Mouse (Mus musculus): ENCODE results near the gene Tut7. TPM values are rescaled to one million over a fixed set of nuclear protein-coding genes. Genes with fewer than 3 reads are reported as not detected.
A peak's percentile ranks its signal among the peaks of the same experiment; 100 is the strongest.

Tut7 gene
- polyA plus RNA-seq, 1 experiment from 2014 or later: 35.0 TPM

DNA sequence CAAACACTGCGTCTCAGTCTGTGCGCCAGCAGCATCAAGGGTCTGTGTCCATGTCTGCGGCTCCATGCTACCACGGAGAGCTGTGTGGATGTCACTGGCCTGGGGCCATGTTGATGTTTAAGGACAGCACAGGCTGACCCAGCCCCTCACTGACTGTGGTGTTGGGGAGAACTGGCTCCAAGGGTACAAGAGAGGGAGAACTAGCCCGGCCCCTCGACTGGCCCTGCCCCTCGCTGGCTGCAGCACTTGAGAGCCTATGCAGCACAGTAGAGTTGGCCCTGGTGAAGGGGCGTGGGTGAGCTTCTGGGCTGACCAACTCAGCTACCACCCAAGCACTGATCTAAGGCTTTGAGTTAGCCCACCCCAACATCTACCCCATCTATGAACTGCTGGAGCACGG lies 16.4 kb upstream of the Tut7 start:
- Histone ChIP-seq H3K4me2 (ENCODE audit: low read length) (no peak overlapping the region), H3K9ac (ENCODE audit: low read length) (no peak overlapping the region), H3K27me3 (ENCODE audit: control insufficient read depth, insufficient read depth, low read length) (no peaks in the 10 kb centered on the region), H3K27ac (replicated peaks in 1 of 2; ENCODE audit: control insufficient read depth in 1 of 2, insufficient read depth in 1 of 2, low read depth in 2 of 2, low read length in 2 of 2) (no peak overlapping the region), H3K9me3 (ENCODE audit: control insufficient read depth, low read length) (no peaks in the 10 kb centered on the region), H3K36me3 (ENCODE audit: control insufficient read depth, insufficient read depth, low read length) (no peaks in the 10 kb centered on the region), H3K4me3 (ENCODE audit: control insufficient read depth in 1 of 2, insufficient read depth in 1 of 2, low read depth in 1 of 2, low read length in 2 of 2) (no peak overlapping the region), H3K4me1 (ENCODE audit: control insufficient read depth in 2 of 2, insufficient read depth in 2 of 2, low read length in 2 of 2) (peaks cover 0 to 3% of the 10 kb centered on the region in 2 experiments; a peak in 3 of 4 replicates)
- 82% methylated on average over 9 of the region's 9 CpGs for WGBS
- ATAC-seq (ENCODE audit: insufficient number of reproducible peaks, insufficient read depth, low FRiP score, low read depth): no peak

DNA sequence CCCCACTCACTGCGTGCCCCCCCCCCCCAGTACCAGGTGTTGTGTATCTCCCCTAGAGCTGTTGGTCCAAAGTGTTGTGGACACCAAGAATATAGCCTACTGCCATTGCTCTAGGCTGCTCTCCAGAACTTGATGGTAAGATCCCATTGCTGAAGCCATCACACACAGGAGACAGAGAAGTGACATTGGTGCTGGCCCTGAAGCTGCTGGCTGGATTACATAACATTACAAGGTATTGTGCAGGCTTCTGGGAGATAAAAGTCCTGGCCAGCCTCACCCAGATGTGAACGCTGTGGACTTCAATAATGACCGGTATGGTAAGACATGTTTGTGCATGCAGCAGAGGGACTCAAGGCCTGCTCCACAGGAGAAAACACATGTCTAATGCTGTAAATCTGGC lies 15.5 kb upstream of the Tut7 start:
- Histone ChIP-seq H3K4me1 (ENCODE audit: control insufficient read depth in 2 of 2, insufficient read depth in 2 of 2, low read length in 2 of 2) (peaks cover 0 to 3% of the 10 kb centered on the region in 2 experiments; a peak in 3 of 4 replicates), H3K36me3 (ENCODE audit: control insufficient read depth, insufficient read depth, low read length) (no peaks in the 10 kb centered on the region), H3K4me2 (ENCODE audit: low read length) (no peak overlapping the region), H3K9ac (ENCODE audit: low read length) (no peak overlapping the region), H3K9me3 (ENCODE audit: control insufficient read depth, low read length) (no peaks in the 10 kb centered on the region), H3K27me3 (ENCODE audit: control insufficient read depth, insufficient read depth, low read length) (no peaks in the 10 kb centered on the region), H3K27ac (replicated peaks in 1 of 2; ENCODE audit: control insufficient read depth in 1 of 2, insufficient read depth in 1 of 2, low read depth in 2 of 2, low read length in 2 of 2) (no peak overlapping the region), H3K4me3 (ENCODE audit: control insufficient read depth in 1 of 2, insufficient read depth in 1 of 2, low read depth in 1 of 2, low read length in 2 of 2) (no peak overlapping the region)
- 88% methylated on average over 3 of the region's 3 CpGs for WGBS
- ATAC-seq (ENCODE audit: insufficient number of reproducible peaks, insufficient read depth, low FRiP score, low read depth): no peak

DNA sequence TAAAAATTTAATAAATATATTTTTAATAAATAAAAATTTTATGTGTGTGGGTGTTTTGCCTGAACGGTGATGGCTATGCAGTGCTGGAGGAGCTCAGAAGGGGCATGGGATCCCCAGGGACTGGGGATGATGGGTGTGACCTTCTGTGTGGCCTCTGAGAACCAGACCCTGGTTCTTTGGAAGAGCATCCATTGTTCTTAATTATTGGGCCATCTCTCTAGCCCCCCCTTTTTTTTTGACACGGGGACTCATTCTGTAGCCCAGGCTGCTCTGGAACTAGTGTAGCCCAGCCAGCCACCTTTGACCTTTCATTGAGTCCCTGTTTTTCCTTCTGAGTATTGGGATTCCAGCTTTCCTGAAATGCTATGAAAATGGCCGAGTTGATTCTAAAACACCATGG lies 13.9 kb upstream of the Tut7 start:
- H3K36me3 ChIP-seq (ENCODE audit: control insufficient read depth, insufficient read depth, low read length): no peaks in the 10 kb centered on the region
- no peaks in the 10 kb centered on the region; a peak in 1 of 4 replicates for H3K4me1 ChIP-seq (ENCODE audit: control insufficient read depth in 2 of 2, insufficient read depth in 2 of 2, low read length in 2 of 2)
- no peak overlapping the region for H3K4me3 ChIP-seq (ENCODE audit: control insufficient read depth in 1 of 2, insufficient read depth in 1 of 2, low read depth in 1 of 2, low read length in 2 of 2)
- no peak overlapping the region for H3K27ac ChIP-seq (replicated peaks in 1 of 2; ENCODE audit: control insufficient read depth in 1 of 2, insufficient read depth in 1 of 2, low read depth in 2 of 2, low read length in 2 of 2)
- ATAC-seq (ENCODE audit: insufficient number of reproducible peaks, insufficient read depth, low FRiP score, low read depth): no peak
- WGBS: 73% methylated on average over 3 of the region's 3 CpGs
- H3K4me2 ChIP-seq (ENCODE audit: low read length): no peak overlapping the region
- H3K27me3 ChIP-seq (ENCODE audit: control insufficient read depth, insufficient read depth, low read length): no peaks in the 10 kb centered on the region
- no peak overlapping the region for H3K9ac ChIP-seq (ENCODE audit: low read length)
- no peaks in the 10 kb centered on the region for H3K9me3 ChIP-seq (ENCODE audit: control insufficient read depth, low read length)

DNA sequence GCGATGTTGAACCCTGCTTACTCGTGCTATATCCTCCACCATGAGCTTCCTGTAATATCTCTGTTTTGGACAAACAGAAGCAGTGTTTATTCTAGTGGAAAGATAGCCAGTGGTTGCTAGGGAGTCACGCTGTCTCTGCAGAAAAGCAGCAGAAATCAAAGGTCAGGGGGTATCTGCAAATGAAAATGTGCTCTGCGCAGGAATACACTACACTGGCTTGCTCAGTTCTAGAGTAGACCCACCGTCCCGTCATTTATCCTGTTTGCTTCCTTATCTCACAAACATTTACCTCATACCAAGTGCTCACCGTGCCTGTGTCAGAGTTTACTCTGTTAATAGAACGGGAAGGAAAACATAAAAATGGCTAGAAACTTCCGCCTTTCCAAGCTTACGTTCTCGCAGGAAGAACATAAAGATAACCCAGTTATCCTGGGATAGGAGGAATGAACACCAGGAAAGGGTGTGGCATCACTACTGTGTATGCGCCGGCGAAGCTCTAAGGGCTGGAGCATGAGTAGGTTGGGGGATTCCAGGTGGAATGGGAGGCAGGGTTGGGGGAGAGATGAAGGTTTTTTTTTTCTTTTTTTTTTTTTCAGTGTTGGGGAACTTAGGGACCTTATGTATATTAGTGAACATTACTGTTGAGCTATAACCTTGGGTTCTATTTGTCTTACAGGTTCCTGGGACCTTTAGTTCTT lies 13.3 kb upstream of the Tut7 start:
- ATAC-seq (ENCODE audit: insufficient number of reproducible peaks, insufficient read depth, low FRiP score, low read depth): no peak; the same call in 1 of the 2 replicates

DNA sequence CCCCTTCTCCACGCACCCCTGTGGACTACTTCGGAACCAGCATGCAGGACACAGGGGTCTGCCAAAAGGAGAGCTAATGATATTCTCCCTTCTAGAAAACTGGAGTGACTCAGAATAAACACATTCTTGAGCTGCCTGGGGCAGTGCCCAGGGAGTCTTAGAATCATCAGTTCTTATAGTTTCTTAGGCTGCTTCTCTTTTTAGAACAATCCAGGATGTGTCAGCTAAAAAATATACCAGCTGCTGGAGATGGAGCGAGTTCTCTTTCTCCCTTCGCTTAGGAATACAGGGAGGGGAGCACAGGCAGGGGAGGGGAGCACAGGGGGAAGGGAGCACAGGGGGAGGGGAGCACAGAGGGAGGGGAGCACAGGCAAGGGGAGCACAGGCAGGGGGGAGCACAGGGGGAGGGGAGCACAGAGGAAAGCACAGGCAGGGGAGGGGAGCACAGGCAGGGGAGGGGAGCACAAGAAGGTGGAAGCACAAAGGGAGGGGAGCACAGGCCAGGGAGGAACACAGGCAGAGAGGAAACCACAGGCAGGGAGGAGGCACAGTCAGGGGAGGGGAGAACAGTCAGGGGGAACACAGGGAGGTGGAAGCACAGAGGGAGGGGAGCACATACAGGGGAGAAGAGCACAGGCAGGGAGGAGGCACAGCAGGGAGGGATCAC lies 12.0 kb upstream of the Tut7 start:
- WGBS: 49% methylated on average over 4 of the region's 4 CpGs
- ATAC-seq (ENCODE audit: insufficient number of reproducible peaks, insufficient read depth, low FRiP score, low read depth): peak; percentile 19; the same call in 1 of the 2 replicates
- H3K9ac ChIP-seq (ENCODE audit: low read length): no peak overlapping the region
- no peaks in the 10 kb centered on the region for H3K27me3 ChIP-seq (ENCODE audit: control insufficient read depth, insufficient read depth, low read length)
- H3K4me2 ChIP-seq (ENCODE audit: low read length): no peak overlapping the region
- no peaks in the 10 kb centered on the region for H3K9me3 ChIP-seq (ENCODE audit: control insufficient read depth, low read length)
- no peak overlapping the region for H3K4me3 ChIP-seq (ENCODE audit: control insufficient read depth in 1 of 2, insufficient read depth in 1 of 2, low read depth in 1 of 2, low read length in 2 of 2)
- H3K36me3 ChIP-seq (ENCODE audit: control insufficient read depth, insufficient read depth, low read length): no peaks in the 10 kb centered on the region
- H3K27ac ChIP-seq (replicated peaks in 1 of 2; ENCODE audit: control insufficient read depth in 1 of 2, insufficient read depth in 1 of 2, low read depth in 2 of 2, low read length in 2 of 2): peak overlapping the region in 1 of 2 experiments; percentile 0; a peak in 1 of 4 replicates
- no peaks in the 10 kb centered on the region; a peak in 1 of 4 replicates for H3K4me1 ChIP-seq (ENCODE audit: control insufficient read depth in 2 of 2, insufficient read depth in 2 of 2, low read length in 2 of 2)

More for the DNA sequence above, 13.3 kb upstream of the Tut7 start:
- H3K9me3 ChIP-seq (ENCODE audit: control insufficient read depth, low read length): no peaks in the 10 kb centered on the region
- H3K4me1 ChIP-seq (ENCODE audit: control insufficient read depth in 2 of 2, insufficient read depth in 2 of 2, low read length in 2 of 2): no peaks in the 10 kb centered on the region; a peak in 1 of 4 replicates
- no peak overlapping the region for H3K9ac ChIP-seq (ENCODE audit: low read length)
- WGBS: 32% methylated on average over 14 of the region's 14 CpGs
- no peak overlapping the region for H3K4me3 ChIP-seq (ENCODE audit: control insufficient read depth in 1 of 2, insufficient read depth in 1 of 2, low read depth in 1 of 2, low read length in 2 of 2)
- no peaks in the 10 kb centered on the region for H3K36me3 ChIP-seq (ENCODE audit: control insufficient read depth, insufficient read depth, low read length)
- H3K27me3 ChIP-seq (ENCODE audit: control insufficient read depth, insufficient read depth, low read length): no peaks in the 10 kb centered on the region
- H3K27ac ChIP-seq (replicated peaks in 1 of 2; ENCODE audit: control insufficient read depth in 1 of 2, insufficient read depth in 1 of 2, low read depth in 2 of 2, low read length in 2 of 2): 0 out of 4 replicates have a peak overlapping the region, but pooled peaks of 1 of the 2 experiments have one; percentile 30
- 0 out of 2 replicates have a peak overlapping the region, but pooled peaks have one; percentile 16 for H3K4me2 ChIP-seq (ENCODE audit: low read length)

DNA sequence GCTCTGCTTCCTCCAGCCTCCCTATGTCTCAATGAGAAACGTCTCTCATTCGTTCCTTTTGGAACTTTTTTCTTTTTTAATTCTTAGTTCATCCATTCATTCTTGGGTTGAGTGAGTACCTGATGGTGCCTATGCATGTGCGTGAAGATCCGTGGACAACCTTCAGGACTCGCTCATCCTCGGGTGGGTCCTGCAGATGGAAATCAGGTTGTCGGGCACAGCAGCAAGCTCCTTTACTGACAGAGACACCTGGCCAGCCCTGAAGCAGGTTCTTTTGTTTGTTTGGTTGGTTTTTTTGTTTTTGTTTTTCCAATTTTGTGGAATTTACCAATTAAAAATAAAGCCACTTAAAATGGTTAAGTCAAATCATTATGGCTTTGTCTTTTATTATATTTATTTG lies 9.9 kb upstream of the Tut7 start:
- Histone ChIP-seq H3K9ac (ENCODE audit: low read length) (no peak overlapping the region), H3K9me3 (ENCODE audit: control insufficient read depth, low read length) (no peaks in the 10 kb centered on the region), H3K27me3 (ENCODE audit: control insufficient read depth, insufficient read depth, low read length) (no peaks in the 10 kb centered on the region), H3K27ac (replicated peaks in 1 of 2; ENCODE audit: control insufficient read depth in 1 of 2, insufficient read depth in 1 of 2, low read depth in 2 of 2, low read length in 2 of 2) (no peak overlapping the region), H3K4me1 (ENCODE audit: control insufficient read depth in 2 of 2, insufficient read depth in 2 of 2, low read length in 2 of 2) (no peaks in the 10 kb centered on the region; a peak in 1 of 4 replicates), H3K36me3 (ENCODE audit: control insufficient read depth, insufficient read depth, low read length) (no peaks in the 10 kb centered on the region), H3K4me3 (ENCODE audit: control insufficient read depth in 1 of 2, insufficient read depth in 1 of 2, low read depth in 1 of 2, low read length in 2 of 2) (no peak overlapping the region), H3K4me2 (ENCODE audit: low read length) (no peak overlapping the region)
- 74% methylated on average over 7 of the region's 7 CpGs for WGBS
- no peak for ATAC-seq (ENCODE audit: insufficient number of reproducible peaks, insufficient read depth, low FRiP score, low read depth)

DNA sequence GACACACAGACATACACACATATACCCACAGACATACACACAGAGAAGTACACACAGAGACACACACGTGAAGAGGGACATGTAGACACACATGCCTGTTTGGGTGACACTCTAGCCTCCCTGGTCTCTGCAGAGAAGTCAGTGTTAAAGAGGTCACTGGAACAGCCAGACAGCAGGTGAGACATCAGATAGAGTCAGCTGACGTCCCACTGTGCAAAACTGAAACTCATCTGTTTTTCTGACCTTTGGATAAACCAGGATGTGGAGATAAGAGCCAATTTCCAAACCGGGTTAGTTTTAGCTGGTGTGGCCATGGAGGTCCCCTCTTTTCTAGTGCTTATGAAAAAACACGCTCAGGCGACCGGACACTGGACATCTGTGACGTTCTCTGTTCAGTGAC lies 9.5 kb upstream of the Tut7 start:
- WGBS: 53% methylated on average over 7 of the region's 7 CpGs
- H3K36me3 ChIP-seq (ENCODE audit: control insufficient read depth, insufficient read depth, low read length): no peaks in the 10 kb centered on the region
- no peak overlapping the region for H3K27ac ChIP-seq (replicated peaks in 1 of 2; ENCODE audit: control insufficient read depth in 1 of 2, insufficient read depth in 1 of 2, low read depth in 2 of 2, low read length in 2 of 2)
- H3K4me1 ChIP-seq (ENCODE audit: control insufficient read depth in 2 of 2, insufficient read depth in 2 of 2, low read length in 2 of 2): no peaks in the 10 kb centered on the region; a peak in 1 of 4 replicates
- no peak overlapping the region for H3K9ac ChIP-seq (ENCODE audit: low read length)
- no peak overlapping the region for H3K4me3 ChIP-seq (ENCODE audit: control insufficient read depth in 1 of 2, insufficient read depth in 1 of 2, low read depth in 1 of 2, low read length in 2 of 2)
- ATAC-seq (ENCODE audit: insufficient number of reproducible peaks, insufficient read depth, low FRiP score, low read depth): no peak
- no peaks in the 10 kb centered on the region for H3K27me3 ChIP-seq (ENCODE audit: control insufficient read depth, insufficient read depth, low read length)
- no peaks in the 10 kb centered on the region for H3K9me3 ChIP-seq (ENCODE audit: control insufficient read depth, low read length)
- no peak overlapping the region for H3K4me2 ChIP-seq (ENCODE audit: low read length)
